Mouse (Mus musculus) midbrain, embryonic 16.5 days (tissue): ENCODE measurements at regions not wholly inside any gene's neighbourhood (a gene's known extent, or its start where the extent isn't known, plus 50 kb on each side); places are given as distances from the start of the nearest gene placed in this dataset.
A peak's percentile ranks its signal among the peaks of the same experiment; 100 is the strongest.

Experiments used
- ATAC-seq: fragments of 200-750 bp; cut with Nextera tagmentation; 2 replicates; pipeline ENCODE4 v1.8.0; 2017; ENCODE audit warnings: moderate TSS enrichment
- H3K27ac ChIP-seq: fragments of 300-500 bp; sonication (generic); 2 replicates; pipeline ENCODE4 v1.5.1; 2014; ENCODE audit warnings: mild to moderate bottlenecking, low read length, mixed read lengths
- H3K27me3 ChIP-seq: fragments of 300-500 bp; sonication (generic); 2 replicates; pipeline ENCODE4 v1.6.1; 2014; ENCODE audit warnings: low read depth, low read length, mixed read lengths; ENCODE audit not compliant: control insufficient read depth, insufficient read depth
- H3K36me3 ChIP-seq: fragments of 300-500 bp; sonication (generic); 2 replicates; pipeline ENCODE4 v1.6.1; 2014; ENCODE audit warnings: mild to moderate bottlenecking, low read length, moderate library complexity, mixed read lengths; ENCODE audit not compliant: control insufficient read depth, insufficient read depth
- H3K4me1 ChIP-seq: fragments of 300-500 bp; sonication (generic); 2 replicates; pipeline ENCODE4 v1.6.1; 2014; ENCODE audit warnings: mild to moderate bottlenecking, low read length, mixed read lengths; ENCODE audit not compliant: control insufficient read depth, insufficient read depth
- H3K4me2 ChIP-seq: fragments of 300-500 bp; sonication (generic); 2 replicates; pipeline ENCODE4 v1.6.1; 2014; ENCODE audit warnings: mild to moderate bottlenecking, low read length, mixed read lengths
- H3K4me3 ChIP-seq: fragments of 300-500 bp; sonication (generic); 2 replicates; pipeline ENCODE4 v1.5.1; 2014; ENCODE audit warnings: low read depth, mild to moderate bottlenecking, low read length, moderate library complexity, mixed read lengths
- H3K9ac ChIP-seq: fragments of 300-500 bp; sonication (generic); 2 replicates; pipeline ENCODE4 v1.6.1; 2014; ENCODE audit warnings: low read depth, low read length, mixed read lengths
- H3K9me3 ChIP-seq: fragments of 300-500 bp; sonication (generic); replicated peaks from 2 replicates; pipeline ENCODE4 v1.6.1; 2014; ENCODE audit warnings: mild to moderate bottlenecking, low read length, mixed read lengths; ENCODE audit not compliant: control insufficient read depth, poor library complexity, severe bottlenecking
- WGBS: fragments of 180-500 bp; shearing (Covaris S2); extraction: QIAGEN DNeasy Blood & Tissue Kit; methylation state at CpG from one replicate; pipeline ENCODE4 v1.1.7; 2014; 5-methylcytosine and 5-hydroxymethylcytosine counted together

- no peaks in the 10 kb centered on the region for H3K4me1 ChIP-seq
- ATAC-seq, result 0 out of 2 replicates have a peak, but pooled peaks have one; percentile 57
- 35% methylated on average over 6 of the region's 6 CpGs for WGBS
- no peaks in the 10 kb centered on the region for H3K27me3 ChIP-seq
- H3K9ac ChIP-seq, result no peak overlapping the region
- H3K27ac ChIP-seq, result no peak overlapping the region
- no peak overlapping the region for H3K4me3 ChIP-seq
- H3K9me3 ChIP-seq, result no peaks in the 10 kb centered on the region
- no peak overlapping the region for H3K4me2 ChIP-seq
- no peaks in the 10 kb centered on the region for H3K36me3 ChIP-seq
Measured at GRCm38 (mm10) chr5:46830114-46830513, 972.7 kb upstream of the Lcorl start.

- H3K9ac ChIP-seq, result no peak overlapping the region
- WGBS, result 91% methylated on average over 1 of the region's 1 CpGs
- no peak for ATAC-seq
Measured at GRCm38 (mm10) chr5:46826381-46826780, 969.0 kb upstream of the Lcorl start.

GRCm38 (mm10) chr5:46824934-46825333, 967.5 kb upstream of the Lcorl start:
- no peaks in the 10 kb centered on the region for H3K9me3 ChIP-seq
- ATAC-seq, result 0 out of 2 replicates have a peak, but pooled peaks have one; percentile 21
- no peak overlapping the region for H3K9ac ChIP-seq

More at GRCm38 (mm10) chr5:46826381-46826780, 969.0 kb upstream of the Lcorl start:
- Histone ChIP-seq H3K36me3 (no peaks in the 10 kb centered on the region), H3K27ac (no peak overlapping the region), H3K9me3 (no peaks in the 10 kb centered on the region), H3K4me2 (no peak overlapping the region), H3K4me1 (peaks cover 2% of the 10 kb centered on the region; the same call in 1 of the 2 replicates), H3K27me3 (no peaks in the 10 kb centered on the region), H3K4me3 (no peak overlapping the region)

GRCm38 (mm10) chr5:46795102-46795501, 937.7 kb upstream of the Lcorl start:
- Histone ChIP-seq H3K36me3 (no peaks in the 10 kb centered on the region), H3K4me1 (0 out of 2 replicates have a peak, but pooled peaks cover 2% of the 10 kb centered on the region), H3K27ac (no peak overlapping the region), H3K9ac (no peak overlapping the region), H3K4me3 (no peak overlapping the region), H3K9me3 (no peaks in the 10 kb centered on the region), H3K4me2 (no peak overlapping the region), H3K27me3 (no peaks in the 10 kb centered on the region)
- no peak for ATAC-seq
- WGBS, result 95% methylated on average over 2 of the region's 2 CpGs

More at GRCm38 (mm10) chr5:46824934-46825333, 967.5 kb upstream of the Lcorl start:
- 56% methylated on average over 3 of the region's 3 CpGs for WGBS
- no peak overlapping the region for H3K4me2 ChIP-seq
- no peak overlapping the region for H3K27ac ChIP-seq
- no peaks in the 10 kb centered on the region for H3K27me3 ChIP-seq
- H3K4me3 ChIP-seq, result no peak overlapping the region
- H3K4me1 ChIP-seq, result peaks cover 2% of the 10 kb centered on the region; the same call in 1 of the 2 replicates
- H3K36me3 ChIP-seq, result no peaks in the 10 kb centered on the region

- H3K4me3 ChIP-seq, result no peak overlapping the region
- no peak overlapping the region for H3K9ac ChIP-seq
- WGBS, result 82% methylated on average over 7 of the region's 7 CpGs
- H3K27ac ChIP-seq, result no peak overlapping the region
- no peak overlapping the region for H3K4me2 ChIP-seq
- no peaks in the 10 kb centered on the region for H3K27me3 ChIP-seq
- no peaks in the 10 kb centered on the region for H3K36me3 ChIP-seq
- no peak for ATAC-seq
- H3K9me3 ChIP-seq, result no peaks in the 10 kb centered on the region
- 0 out of 2 replicates have a peak, but pooled peaks cover 2% of the 10 kb centered on the region for H3K4me1 ChIP-seq
Measured at GRCm38 (mm10) chr5:46794028-46794705, 936.8 kb upstream of the Lcorl start.

GRCm38 (mm10) chr5:46791051-46791450, 933.6 kb upstream of the Lcorl start:
- ATAC-seq, result no peak
- 0 out of 2 replicates have a peak, but pooled peaks cover 2% of the 10 kb centered on the region for H3K4me1 ChIP-seq
- no peaks in the 10 kb centered on the region for H3K9me3 ChIP-seq
- H3K4me3 ChIP-seq, result no peak overlapping the region
- 29% methylated on average over 3 of the region's 3 CpGs for WGBS
- H3K27ac ChIP-seq, result no peak overlapping the region
- no peak overlapping the region for H3K4me2 ChIP-seq
- H3K27me3 ChIP-seq, result no peaks in the 10 kb centered on the region
- no peaks in the 10 kb centered on the region for H3K36me3 ChIP-seq
- no peak overlapping the region for H3K9ac ChIP-seq

GRCm38 (mm10) chr5:46790536-46790935, 933.1 kb upstream of the Lcorl start:
- H3K9me3 ChIP-seq, result no peaks in the 10 kb centered on the region
- 19% methylated on average over 3 of the region's 3 CpGs for WGBS
- ATAC-seq, result no peak

GRCm38 (mm10) chr5:46787079-46787478, 929.7 kb upstream of the Lcorl start:
- H3K36me3 ChIP-seq, result no peaks in the 10 kb centered on the region
- H3K4me3 ChIP-seq, result no peak overlapping the region
- no peaks in the 10 kb centered on the region for H3K9me3 ChIP-seq
- H3K4me1 ChIP-seq, result 0 out of 2 replicates have a peak, but pooled peaks cover 2% of the 10 kb centered on the region
- ATAC-seq, result no peak
- no peaks in the 10 kb centered on the region for H3K27me3 ChIP-seq
- H3K27ac ChIP-seq, result no peak overlapping the region
- WGBS, result 50% methylated on average over 3 of the region's 3 CpGs
- no peak overlapping the region for H3K4me2 ChIP-seq
- H3K9ac ChIP-seq, result no peak overlapping the region

More at GRCm38 (mm10) chr5:46790536-46790935, 933.1 kb upstream of the Lcorl start:
- H3K4me1 ChIP-seq, result 0 out of 2 replicates have a peak, but pooled peaks cover 2% of the 10 kb centered on the region
- no peaks in the 10 kb centered on the region for H3K27me3 ChIP-seq
- no peak overlapping the region for H3K27ac ChIP-seq
- no peak overlapping the region for H3K9ac ChIP-seq
- H3K36me3 ChIP-seq, result no peaks in the 10 kb centered on the region
- no peak overlapping the region for H3K4me2 ChIP-seq
- H3K4me3 ChIP-seq, result no peak overlapping the region

- Histone ChIP-seq H3K9me3 (no peaks in the 10 kb centered on the region), H3K4me1 (no peaks in the 10 kb centered on the region), H3K9ac (no peak overlapping the region), H3K4me3 (no peak overlapping the region), H3K27me3 (no peaks in the 10 kb centered on the region), H3K27ac (no peak overlapping the region), H3K36me3 (no peaks in the 10 kb centered on the region), H3K4me2 (no peak overlapping the region)
- 50% methylated on average over 5 of the region's 5 CpGs for WGBS
- ATAC-seq, result no peak; the same call in 1 of the 2 replicates
Measured at GRCm38 (mm10) chr5:46756094-46756493, 898.7 kb upstream of the Lcorl start.
